Mouse (Mus musculus) CH12.LX (cell line): Measurements from ENCODE around the gene Nek4. TPM values are rescaled to one million over a fixed set of nuclear protein-coding genes. Genes with fewer than 3 reads are reported as not detected.
A peak's percentile ranks its signal among the peaks of the same experiment; 100 is the strongest.

Experiments
- DNase-seq: peaks from one replicate; pipeline ENCODE4 v3.0.0-alpha.2; 2013; ENCODE audit errors: extremely low read depth
- H3K27ac ChIP-seq: 2 replicates; pipeline ENCODE4 v1.5.1; 2012; ENCODE audit warnings: low read depth, mild to moderate bottlenecking, control low read depth, moderate library complexity; ENCODE audit not compliant: insufficient read depth
- H3K27me3 ChIP-seq: replicated peaks from 2 replicates; pipeline ENCODE3; 2012; ENCODE audit warnings: inconsistent platforms
- H3K36me3 ChIP-seq, 2 experiments: replicated peaks in 1 of 2; 2 replicates each; pipeline versions ENCODE3 to v1.6.1; 2012; ENCODE audit warnings: inconsistent platforms in 1 of 2, low read length in 1 of 2, mild to moderate bottlenecking in 1 of 2, mixed read lengths in 1 of 2, moderate library complexity in 1 of 2; ENCODE audit not compliant: control insufficient read depth in 1 of 2, insufficient read depth in 1 of 2
- H3K4me1 ChIP-seq, 2 experiments: 2 replicates each; pipeline ENCODE4 v1.6.1; 2012; ENCODE audit warnings: inconsistent platforms in 1 of 2, moderate library complexity in 1 of 2; ENCODE audit not compliant: insufficient read depth in 2 of 2, control insufficient read depth in 1 of 2
- H3K4me2 ChIP-seq: 2 replicates; pipeline ENCODE4 v1.6.1; 2012; ENCODE audit warnings: low read depth, mild to moderate bottlenecking, control low read depth; ENCODE audit not compliant: poor library complexity, insufficient read depth, severe bottlenecking
- H3K4me3 ChIP-seq, 3 experiments: fragments of 150-350 bp in 1 of 3; sonication (generic) in 1 of 3; replicated peaks in 1 of 3; 2 replicates each; pipeline versions ENCODE3 to v1.5.1; 2011 to 2012; ENCODE audit warnings: low read depth in 2 of 3, low read length in 2 of 3, mild to moderate bottlenecking in 2 of 3, moderate library complexity in 2 of 3, control low read depth in 1 of 3, improper control_type of control experiment in 1 of 3, inconsistent platforms in 1 of 3, mixed read lengths in 1 of 3; ENCODE audit not compliant: poor library complexity in 1 of 3
- H3K79me2 ChIP-seq: replicated peaks from 2 replicates; pipeline ENCODE4 v1.6.1; 2012; ENCODE audit warnings: mild to moderate bottlenecking, moderate library complexity; ENCODE audit not compliant: control insufficient read depth, poor library complexity, insufficient read depth, severe bottlenecking; ENCODE audit errors: extremely low read depth
- H3K9ac ChIP-seq: 2 replicates; pipeline ENCODE4 v1.6.1; 2012; ENCODE audit warnings: low read depth, mild to moderate bottlenecking, control low read depth, moderate library complexity; ENCODE audit not compliant: insufficient read depth
- H3K9me3 ChIP-seq: replicated peaks from 2 replicates; pipeline ENCODE3; 2012; ENCODE audit warnings: low read length, inconsistent platforms, mixed read lengths
- CHD2 ChIP-seq: IDR thresholded peaks from 2 replicates; pipeline ENCODE4 v1.6.1; 2011; ENCODE audit warnings: low read length, improper control_type of control experiment
- CTCF ChIP-seq, 2 experiments: IDR thresholded peaks in 1 of 2; conservative IDR thresholded peaks in 1 of 2; 2 replicates each; pipeline ENCODE4 v1.5.1; 2011 to 2012; ENCODE audit warnings: low read depth in 2 of 2, low read length in 2 of 2, improper control_type of control experiment in 1 of 2, inconsistent platforms in 1 of 2, mild to moderate bottlenecking in 1 of 2, moderate library complexity in 1 of 2
- E2F4 ChIP-seq: IDR thresholded peaks from 2 replicates; pipeline ENCODE4 v1.6.1; 2011; ENCODE audit warnings: low read depth, low read length, improper control_type of control experiment; ENCODE audit not compliant: insufficient replicate concordance
- ELF1 ChIP-seq: IDR thresholded peaks from 2 replicates; pipeline ENCODE4 v1.6.1; 2014; ENCODE audit warnings: low read depth, mild to moderate bottlenecking, inconsistent platforms, low read length, improper control_type of control experiment
- JUN ChIP-seq: IDR thresholded peaks from 2 replicates; pipeline ENCODE4 v1.6.1; 2011; ENCODE audit warnings: low read depth, mild to moderate bottlenecking, low read length, improper control_type of control experiment, moderate library complexity; ENCODE audit not compliant: insufficient read depth
- MAFK ChIP-seq: IDR thresholded peaks from 2 replicates; pipeline ENCODE4 v1.6.1; 2011; ENCODE audit warnings: low read length, improper control_type of control experiment; ENCODE audit not compliant: insufficient replicate concordance
- MAX ChIP-seq: IDR thresholded peaks from 2 replicates; pipeline ENCODE4 v1.6.1; 2011; ENCODE audit warnings: low read length, improper control_type of control experiment
- MXI1 ChIP-seq: IDR thresholded peaks from 2 replicates; pipeline ENCODE4 v1.6.1; 2011; ENCODE audit warnings: mild to moderate bottlenecking, low read depth, low read length, improper control_type of control experiment
- NELFE ChIP-seq: IDR thresholded peaks from 2 replicates; pipeline ENCODE4 v1.6.1; 2011; ENCODE audit warnings: low read depth, low read length, improper control_type of control experiment
- POLR2A ChIP-seq: IDR thresholded peaks from 2 replicates; pipeline ENCODE4 v1.6.1; 2011; ENCODE audit warnings: low read depth, mild to moderate bottlenecking, improper control_type of control experiment, low read length
- POLR2AphosphoS2 ChIP-seq: IDR thresholded peaks from 2 replicates; pipeline ENCODE4 v1.6.1; 2011; ENCODE audit warnings: low read depth, low read length, improper control_type of control experiment
- RCOR1 ChIP-seq: conservative IDR thresholded peaks from 2 replicates; pipeline ENCODE4 v1.6.1; 2012; ENCODE audit warnings: low read depth, mild to moderate bottlenecking, inconsistent platforms, low read length, improper control_type of control experiment
- SIN3A ChIP-seq: IDR thresholded peaks from 2 replicates; pipeline ENCODE4 v1.6.1; 2012; ENCODE audit warnings: low read length, improper control_type of control experiment, inconsistent platforms
- TCF12 ChIP-seq: IDR thresholded peaks from 2 replicates; pipeline ENCODE4 v1.6.1; 2014; ENCODE audit warnings: low read depth, mild to moderate bottlenecking, inconsistent platforms, low read length, improper control_type of control experiment
- UBTF ChIP-seq: IDR thresholded peaks from 2 replicates; pipeline ENCODE4 v1.6.1; 2012; ENCODE audit warnings: low read depth, mild to moderate bottlenecking, inconsistent platforms, low read length, improper control_type of control experiment, moderate library complexity
- ZMIZ1 ChIP-seq: IDR thresholded peaks from 2 replicates; pipeline ENCODE4 v1.6.1; 2012; ENCODE audit warnings: low read depth, mild to moderate bottlenecking, inconsistent platforms, low read length, improper control_type of control experiment
- dilution Hi-C: fragments of 300-500 bp; cut with MboI; formaldehyde crosslinking; loops from 2 replicates; pipeline ENCODE4 v1.14.3; 2020; ENCODE audit warnings: low sequenced_read_pairs; ENCODE audit not compliant: extremely low pct_unique_long_range_greater_than_20kb, extremely low pct_ligation_motif_present
- in situ Hi-C: fragments of 300-500 bp; cut with MboI; formaldehyde crosslinking; loops from 3 replicates; pipeline ENCODE4 v1.14.3; 2019; ENCODE audit warnings: low sequenced_read_pairs, low pct_ligation_motif_present, low pct_unique_long_range_greater_than_20kb, mixed read lengths
- polyA plus RNA-seq: library from polyadenylated mRNA; unstranded; fragments of >175 nt; gene quantifications from 2 replicates; pipeline ENCODE4 v1.2.1, GENCODE M21; 2012; ENCODE audit warnings: low read depth; ENCODE audit not compliant: insufficient read length
- total RNA-seq, 2 experiments: library from RNA; depleted of rRNA; stranded (reverse); fragments of 300-350 nt in 1 of 2; fragments of >200 nt in 1 of 2; gene quantifications; 2 replicates each; pipeline ENCODE4 v1.2.3; 2012 to 2014

Gene Nek4
- total and polyA plus RNA-seq, 3 experiments = 17.1 to 18.3 (median 17.4) TPM

GRCm38 (mm10) chr14:31011588-31011987, 60.4 kb downstream of the Nek4 start:
- no peaks in the 10 kb centered on the region for H3K9me3 ChIP-seq
- no peak for TF ChIP-seq MXI1
- no peak for TF ChIP-seq SIN3A
- no peak for TF ChIP-seq UBTF
- TF ChIP-seq MAFK = no peak
- peak; percentile 87 for TF ChIP-seq POLR2AphosphoS2
- no peak for TF ChIP-seq RCOR1
- TF ChIP-seq ZMIZ1 = 0 out of 2 replicates have a peak, but pooled peaks have one; percentile 2
- TF ChIP-seq CTCF (conservative IDR thresholded peaks at IDR 0.05 in 1 of 2, IDR thresholded peaks at IDR 0.05 in 1 of 2; ENCODE audit: low read depth in 2 of 2, low read length in 2 of 2) = no peak
- TF ChIP-seq E2F4 = no peak
- TF ChIP-seq TCF12 = no peak
- TF ChIP-seq NELFE = peak; percentile 36; the same call in 1 of the 2 replicates
- TF ChIP-seq MAX = no peak
- TF ChIP-seq CHD2 = peak; percentile 9; the same call in 1 of the 2 replicates
- no peak for TF ChIP-seq ELF1
- peak; percentile 42; the same call in 1 of the 2 replicates for TF ChIP-seq POLR2A
- TF ChIP-seq, all 38 proteins: peak for 5
- DNase-seq = no peak

DNA sequence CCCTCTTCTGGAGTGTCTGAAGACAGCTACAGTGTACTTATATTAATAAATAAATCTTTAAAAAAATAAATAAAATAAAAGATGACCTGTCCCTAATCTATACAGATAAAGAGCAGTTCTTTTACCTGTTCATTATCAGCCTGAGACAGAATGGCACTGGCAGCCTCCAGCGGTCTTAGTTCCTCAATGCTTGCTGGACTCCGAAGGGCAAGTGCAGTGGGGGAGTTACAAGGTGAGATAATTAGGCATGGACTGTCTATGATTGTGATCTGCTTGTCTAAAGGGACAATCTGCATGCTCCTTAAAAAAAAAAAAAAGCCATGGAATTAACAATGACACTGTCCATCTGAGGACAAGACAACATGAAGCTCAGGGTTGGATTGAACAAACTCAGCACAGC, 62.8 kb downstream of the Nek4 start:
- no peak for DNase-seq
- Histone ChIP-seq H3K9me3 (no peaks in the 10 kb centered on the region), H3K27ac (no peak overlapping the region), H3K9ac (no peak overlapping the region), H3K79me2 (peaks cover 42% of the 10 kb centered on the region), H3K27me3 (no peaks in the 10 kb centered on the region), H3K36me3 (peaks cover 65 to 82% of the 10 kb centered on the region in 2 experiments), H3K4me2 (no peak overlapping the region), H3K4me1 (peaks cover 7 to 33% of the 10 kb centered on the region in 2 experiments), H3K4me3 (no peak overlapping the region)
- dilution Hi-C loops (no loop called here), in situ Hi-C loops (no loop called here)
- no peak for TF ChIP-seq TCF12
- no peak for TF ChIP-seq JUN
- TF ChIP-seq UBTF = no peak
- no peak for TF ChIP-seq POLR2AphosphoS2

More at GRCm38 (mm10) chr14:31011588-31011987, 60.4 kb downstream of the Nek4 start:
- Histone ChIP-seq H3K9ac (no peak overlapping the region), H3K4me1 (peaks cover 7 to 27% of the 10 kb centered on the region in 2 experiments), H3K4me2 (no peak overlapping the region), H3K36me3 (peaks cover 60 to 88% of the 10 kb centered on the region in 2 experiments), H3K27me3 (no peaks in the 10 kb centered on the region), H3K79me2 (peaks cover 20% of the 10 kb centered on the region), H3K27ac (no peak overlapping the region), H3K4me3 (no peak overlapping the region)
- in situ Hi-C loops (no loop called here), dilution Hi-C loops (no loop called here)
